Mouse (Mus musculus): ENCODE measurements around the gene Ly9. TPM values are rescaled to one million over a fixed set of nuclear protein-coding genes. Genes with fewer than 3 reads are reported as not detected.

Ly9 gene
- polyA plus RNA-seq, 1 experiment from 2014 or later: not detected

DNA sequence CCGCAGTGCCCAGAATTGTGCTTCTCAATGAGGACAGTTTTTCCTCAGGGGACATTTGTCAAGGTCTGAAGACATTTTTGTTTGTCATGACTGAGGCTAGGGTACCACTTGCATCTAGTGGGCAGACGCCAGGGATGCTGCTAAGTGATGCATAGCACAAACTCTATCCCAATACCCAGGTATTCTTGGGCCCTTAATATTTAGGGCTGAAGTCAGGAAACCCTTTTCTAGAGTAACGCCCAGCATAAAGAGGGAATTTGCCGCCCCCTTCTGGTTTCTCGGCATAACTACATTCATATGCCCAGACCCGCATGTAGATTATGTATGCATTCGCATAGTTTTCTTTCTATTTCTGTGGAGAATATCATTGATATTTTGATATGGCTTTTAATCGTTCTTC lies 40.4 kb downstream of the Ly9 start:
- Histone ChIP-seq H3K36me3 (ENCODE audit: control insufficient read depth, insufficient read depth, low read length) (no peaks in the 10 kb centered on the region), H3K9me3 (ENCODE audit: control insufficient read depth, low read length) (no peaks in the 10 kb centered on the region), H3K27ac (ENCODE audit: low read depth, low read length) (no peak overlapping the region), H3K4me2 (ENCODE audit: low read depth) (no peak overlapping the region), H3K9ac (ENCODE audit: low read length) (no peak overlapping the region), H3K4me1 (ENCODE audit: control insufficient read depth, insufficient read depth, low read length) (no peaks in the 10 kb centered on the region), H3K27me3 (ENCODE audit: control insufficient read depth, insufficient read depth, low read length) (no peaks in the 10 kb centered on the region), H3K4me3 (ENCODE audit: low read depth, low read length) (no peak overlapping the region)
- ATAC-seq (ENCODE audit: insufficient read depth, low FRiP score, low TSS enrichment) (peak; percentile 39; the same call in 1 of the 2 replicates), DNase-seq (ENCODE audit: low spot score) (peak; percentile 46)
- WGBS: 27% methylated on average over 8 of the region's 8 CpGs

DNA sequence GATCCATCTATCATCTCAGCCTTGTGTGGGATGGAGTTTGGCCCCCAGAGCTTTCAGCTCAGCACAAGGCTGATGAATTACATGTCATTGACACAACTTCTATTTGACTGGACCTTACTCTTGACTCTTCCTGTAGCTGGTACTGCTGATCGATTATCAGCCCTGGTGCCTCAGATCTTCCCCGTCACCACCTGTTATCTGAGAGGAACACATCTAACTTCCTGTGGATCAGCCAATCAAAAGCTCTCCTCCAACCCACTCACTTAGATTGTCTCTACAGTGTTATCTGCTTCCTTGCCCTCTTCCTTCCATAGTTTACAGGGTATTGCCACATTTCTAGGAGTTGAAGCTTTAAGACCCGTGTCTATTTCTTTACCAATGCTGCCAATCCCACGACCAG lies 41.3 kb downstream of the Ly9 start:
- no peak for DNase-seq (ENCODE audit: low spot score)
- Histone ChIP-seq H3K9ac (ENCODE audit: low read length) (no peak overlapping the region), H3K4me1 (ENCODE audit: control insufficient read depth, insufficient read depth, low read length) (no peaks in the 10 kb centered on the region), H3K9me3 (ENCODE audit: control insufficient read depth, low read length) (no peaks in the 10 kb centered on the region), H3K36me3 (ENCODE audit: control insufficient read depth, insufficient read depth, low read length) (no peaks in the 10 kb centered on the region), H3K4me2 (ENCODE audit: low read depth) (no peak overlapping the region), H3K4me3 (ENCODE audit: low read depth, low read length) (no peak overlapping the region), H3K27me3 (ENCODE audit: control insufficient read depth, insufficient read depth, low read length) (no peaks in the 10 kb centered on the region), H3K27ac (ENCODE audit: low read depth, low read length) (no peak overlapping the region)
- WGBS: 81% methylated on average over 4 of the region's 4 CpGs
- no peak for ATAC-seq (ENCODE audit: insufficient read depth, low FRiP score, low TSS enrichment)

DNA sequence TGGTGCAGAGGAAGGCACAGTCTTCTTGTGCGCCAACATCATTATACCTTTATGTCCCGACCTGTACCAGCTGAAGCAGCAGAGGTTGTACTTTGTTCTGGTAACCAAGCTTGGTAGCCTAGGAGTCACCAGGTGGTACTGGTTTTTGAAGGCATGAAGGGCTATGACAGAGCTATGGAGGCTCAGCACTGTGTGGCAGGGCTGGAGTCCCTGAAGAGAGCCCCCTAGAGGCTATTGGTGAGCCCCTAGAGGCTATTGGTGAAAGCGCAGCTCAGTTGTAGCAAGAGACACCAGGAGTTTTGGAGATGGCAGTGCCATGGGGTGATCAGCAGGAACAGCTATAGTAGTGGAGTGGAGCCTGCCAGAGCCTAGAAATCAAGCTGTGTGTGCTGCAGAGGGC lies 43.0 kb downstream of the Ly9 start:
- no peak; the same call in 1 of the 2 replicates for ATAC-seq (ENCODE audit: insufficient read depth, low FRiP score, low TSS enrichment)
- Histone ChIP-seq H3K4me1 (ENCODE audit: control insufficient read depth, insufficient read depth, low read length) (no peaks in the 10 kb centered on the region), H3K9me3 (ENCODE audit: control insufficient read depth, low read length) (no peaks in the 10 kb centered on the region), H3K9ac (ENCODE audit: low read length) (no peak overlapping the region), H3K27ac (ENCODE audit: low read depth, low read length) (no peak overlapping the region), H3K27me3 (ENCODE audit: control insufficient read depth, insufficient read depth, low read length) (no peaks in the 10 kb centered on the region), H3K4me3 (ENCODE audit: low read depth, low read length) (no peak overlapping the region), H3K36me3 (ENCODE audit: control insufficient read depth, insufficient read depth, low read length) (no peaks in the 10 kb centered on the region), H3K4me2 (ENCODE audit: low read depth) (no peak overlapping the region)
- 59% methylated on average over 3 of the region's 3 CpGs for WGBS
- peak; percentile 43 for DNase-seq (ENCODE audit: low spot score)

DNA sequence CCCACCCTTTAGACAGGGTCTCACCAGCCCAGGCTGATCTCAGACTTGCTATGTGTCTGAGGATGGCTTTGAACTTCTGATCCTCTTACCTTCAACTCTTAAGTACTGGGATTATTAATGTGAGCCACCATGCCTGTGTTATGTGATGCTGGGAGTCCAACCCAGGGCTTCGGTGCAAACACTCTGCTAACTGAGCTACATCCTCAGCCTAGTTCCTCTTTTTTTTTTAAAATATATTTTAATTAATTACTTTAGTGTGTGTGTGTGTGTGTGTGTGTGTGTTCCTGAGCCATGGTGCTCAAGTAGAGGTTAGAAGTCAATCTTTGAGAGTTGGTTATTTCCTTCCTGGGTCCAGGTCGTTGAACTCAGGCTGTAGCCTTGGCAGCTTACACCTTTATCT lies 44.2 kb downstream of the Ly9 start:
- Histone ChIP-seq H3K4me2 (ENCODE audit: low read depth) (no peak overlapping the region), H3K9me3 (ENCODE audit: control insufficient read depth, low read length) (no peaks in the 10 kb centered on the region), H3K4me3 (ENCODE audit: low read depth, low read length) (no peak overlapping the region), H3K9ac (ENCODE audit: low read length) (no peak overlapping the region), H3K36me3 (ENCODE audit: control insufficient read depth, insufficient read depth, low read length) (no peaks in the 10 kb centered on the region), H3K27me3 (ENCODE audit: control insufficient read depth, insufficient read depth, low read length) (no peaks in the 10 kb centered on the region), H3K27ac (ENCODE audit: low read depth, low read length) (no peak overlapping the region), H3K4me1 (ENCODE audit: control insufficient read depth, insufficient read depth, low read length) (no peaks in the 10 kb centered on the region)
- WGBS: 88% methylated on average over 2 of the region's 2 CpGs
- DNase-seq (ENCODE audit: low spot score) (no peak), ATAC-seq (ENCODE audit: insufficient read depth, low FRiP score, low TSS enrichment) (no peak)

DNA sequence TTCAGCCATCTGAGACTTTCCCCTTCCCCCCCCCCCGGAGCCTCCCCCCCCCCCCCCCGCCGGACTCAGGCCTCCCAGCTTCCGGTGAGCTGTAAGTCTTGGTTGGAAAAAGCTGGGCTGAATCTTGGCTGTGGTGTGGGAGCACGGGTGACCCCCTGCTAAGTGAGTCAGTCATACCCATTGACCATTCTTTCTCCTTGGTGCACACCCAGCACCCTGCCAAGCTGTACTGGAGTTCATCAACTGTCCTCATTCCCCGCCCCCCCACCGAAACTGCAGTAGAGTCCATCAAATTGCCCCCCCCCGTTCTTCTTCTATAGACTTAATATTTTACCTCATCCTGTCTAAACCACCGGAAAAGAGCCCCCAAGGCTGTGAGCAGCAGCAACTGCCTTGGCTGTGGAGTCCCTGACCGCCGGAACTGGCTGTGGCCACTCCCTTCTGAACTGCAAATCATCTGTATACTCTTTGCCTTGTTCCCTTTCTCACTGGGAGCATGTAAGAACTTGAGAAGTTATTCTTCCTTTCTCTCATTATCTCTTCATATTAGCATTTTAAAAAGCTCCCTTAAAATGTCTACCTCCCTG lies 45.5 kb downstream of the Ly9 start:
- Histone ChIP-seq H3K4me2 (ENCODE audit: low read depth) (no peak overlapping the region), H3K9ac (ENCODE audit: low read length) (no peak overlapping the region), H3K27me3 (ENCODE audit: control insufficient read depth, insufficient read depth, low read length) (no peaks in the 10 kb centered on the region), H3K4me1 (ENCODE audit: control insufficient read depth, insufficient read depth, low read length) (no peaks in the 10 kb centered on the region), H3K9me3 (ENCODE audit: control insufficient read depth, low read length) (no peaks in the 10 kb centered on the region), H3K36me3 (ENCODE audit: control insufficient read depth, insufficient read depth, low read length) (no peaks in the 10 kb centered on the region), H3K4me3 (ENCODE audit: low read depth, low read length) (no peak overlapping the region), H3K27ac (ENCODE audit: low read depth, low read length) (no peak overlapping the region)
- ATAC-seq (ENCODE audit: insufficient read depth, low FRiP score, low TSS enrichment) (no peak), DNase-seq (ENCODE audit: low spot score) (no peak)
- 82% methylated on average over 7 of the region's 11 CpGs for WGBS

DNA sequence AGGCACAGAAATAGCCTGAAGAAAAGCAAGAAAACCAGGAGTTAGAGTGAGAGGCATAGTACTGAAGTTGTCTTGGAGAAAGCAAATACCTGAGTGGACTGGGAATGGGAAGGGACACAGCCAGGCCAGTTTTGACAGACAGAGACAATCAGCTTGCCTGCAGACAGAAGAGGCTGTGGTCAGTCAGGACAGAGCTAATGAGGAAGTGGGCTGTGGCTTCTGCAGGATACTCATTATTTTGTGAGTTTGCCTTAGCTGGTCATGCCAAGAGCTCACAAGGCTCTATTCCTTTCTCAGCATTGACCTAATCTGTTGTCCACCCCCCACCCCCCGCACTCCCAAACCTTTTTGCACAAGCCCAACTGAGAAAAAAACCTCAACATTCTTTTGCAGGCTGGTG lies 46.0 kb downstream of the Ly9 start:
- Histone ChIP-seq H3K4me3 (ENCODE audit: low read depth, low read length) (no peak overlapping the region), H3K4me2 (ENCODE audit: low read depth) (no peak overlapping the region), H3K9me3 (ENCODE audit: control insufficient read depth, low read length) (no peaks in the 10 kb centered on the region), H3K4me1 (ENCODE audit: control insufficient read depth, insufficient read depth, low read length) (no peaks in the 10 kb centered on the region), H3K9ac (ENCODE audit: low read length) (no peak overlapping the region), H3K27ac (ENCODE audit: low read depth, low read length) (no peak overlapping the region), H3K27me3 (ENCODE audit: control insufficient read depth, insufficient read depth, low read length) (no peaks in the 10 kb centered on the region), H3K36me3 (ENCODE audit: control insufficient read depth, insufficient read depth, low read length) (no peaks in the 10 kb centered on the region)
- no peak for DNase-seq (ENCODE audit: low spot score)
- no peak for ATAC-seq (ENCODE audit: insufficient read depth, low FRiP score, low TSS enrichment)
- WGBS: 90% methylated on average over 1 of the region's 1 CpGs

DNA sequence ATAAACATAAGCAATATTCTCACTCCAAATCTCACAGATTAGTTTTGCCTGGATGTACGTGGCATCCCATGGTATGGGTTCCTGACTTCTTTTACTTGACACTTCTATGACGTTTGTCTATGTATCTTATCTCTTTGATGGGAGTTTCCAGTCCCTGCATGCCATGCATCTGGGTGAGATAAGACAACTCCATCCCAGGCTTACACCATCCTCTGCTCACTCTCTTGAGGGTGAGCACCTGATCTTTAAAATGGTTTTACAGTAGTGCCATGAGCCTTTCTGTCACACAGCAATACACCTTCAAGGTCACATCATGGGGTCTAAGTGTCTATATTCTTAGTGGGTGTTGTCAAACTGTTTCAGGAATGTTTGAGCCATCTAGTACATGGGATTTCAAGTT lies 46.9 kb downstream of the Ly9 start:
- no peaks in the 10 kb centered on the region for H3K9me3 ChIP-seq (ENCODE audit: control insufficient read depth, low read length)
- H3K4me1 ChIP-seq (ENCODE audit: control insufficient read depth, insufficient read depth, low read length): no peaks in the 10 kb centered on the region
- no peaks in the 10 kb centered on the region for H3K27me3 ChIP-seq (ENCODE audit: control insufficient read depth, insufficient read depth, low read length)
- H3K27ac ChIP-seq (ENCODE audit: low read depth, low read length): no peak overlapping the region
- no peak overlapping the region for H3K4me3 ChIP-seq (ENCODE audit: low read depth, low read length)
- H3K36me3 ChIP-seq (ENCODE audit: control insufficient read depth, insufficient read depth, low read length): no peaks in the 10 kb centered on the region
- H3K4me2 ChIP-seq (ENCODE audit: low read depth): no peak overlapping the region
- no peak for DNase-seq (ENCODE audit: low spot score)
- ATAC-seq (ENCODE audit: insufficient read depth, low FRiP score, low TSS enrichment): no peak
- WGBS: 78% methylated on average over 2 of the region's 2 CpGs
- no peak overlapping the region for H3K9ac ChIP-seq (ENCODE audit: low read length)

DNA sequence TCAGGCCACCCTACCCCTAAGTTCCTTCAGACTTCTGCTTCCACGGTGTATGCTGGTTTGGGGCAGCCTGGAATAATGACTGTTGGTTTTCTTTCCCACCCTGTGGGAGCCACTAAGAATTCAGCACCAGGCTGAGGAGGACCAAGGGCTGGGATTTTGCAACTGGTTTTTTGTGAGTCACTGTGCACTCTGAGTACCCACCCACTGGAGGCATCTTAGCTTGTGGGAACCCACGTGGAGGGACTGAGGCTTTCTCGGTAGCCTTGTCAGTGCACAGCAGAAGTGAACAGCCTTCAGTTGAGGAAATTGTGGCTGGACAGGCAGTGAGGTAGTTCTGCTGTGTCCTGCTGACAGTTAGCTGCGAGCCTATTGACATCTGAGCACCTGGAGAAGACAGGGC lies 48.3 kb downstream of the Ly9 start, which contains the start of gene Cd244a:
Gene Cd244a (plus strand): TSS at position 296 of the 400 bp plus-strand sequence.
- no peak within 1 kb of the TSS for H3K4me2 ChIP-seq (ENCODE audit: low read depth)
- 76% methylated on average over 4 of the region's 4 CpGs for WGBS
- H3K27ac ChIP-seq (ENCODE audit: low read depth, low read length): no peak within 1 kb of the TSS
- ATAC-seq (ENCODE audit: insufficient read depth, low FRiP score, low TSS enrichment) (no peak), DNase-seq (ENCODE audit: low spot score) (no peak)
- H3K9ac ChIP-seq (ENCODE audit: low read length): no peak within 1 kb of the TSS
- no peaks in the 10 kb centered on the region for H3K4me1 ChIP-seq (ENCODE audit: control insufficient read depth, insufficient read depth, low read length)
- no peaks in the 10 kb centered on the region for H3K27me3 ChIP-seq (ENCODE audit: control insufficient read depth, insufficient read depth, low read length)
- H3K4me3 ChIP-seq (ENCODE audit: low read depth, low read length): no peak within 1 kb of the TSS
- H3K9me3 ChIP-seq (ENCODE audit: control insufficient read depth, low read length): no peaks in the 10 kb centered on the region
- H3K36me3 ChIP-seq (ENCODE audit: control insufficient read depth, insufficient read depth, low read length): no peaks in the 10 kb centered on the region

DNA sequence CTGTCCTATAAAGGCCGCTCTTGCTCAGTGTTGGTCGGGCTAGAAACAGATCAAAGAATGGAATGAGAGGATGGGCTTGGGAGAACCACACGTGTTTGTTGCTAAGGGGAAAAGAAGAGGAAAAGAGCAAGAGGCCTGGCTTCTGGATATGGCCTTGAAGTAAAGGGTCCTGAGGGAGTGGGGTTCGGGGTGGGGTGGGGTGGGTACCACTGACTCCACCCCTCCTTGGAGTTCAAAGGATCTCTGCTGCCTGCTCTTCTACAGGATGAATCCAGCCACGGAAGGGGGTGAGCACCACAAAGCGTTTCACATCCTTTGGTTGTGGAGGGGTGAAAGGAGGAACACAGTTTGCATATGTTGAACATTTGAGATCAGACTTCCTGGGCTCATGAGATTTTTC lies 48.8 kb downstream of the Ly9 start:
- Histone ChIP-seq H3K4me3 (ENCODE audit: low read depth, low read length) (no peak overlapping the region), H3K9ac (ENCODE audit: low read length) (no peak overlapping the region), H3K9me3 (ENCODE audit: control insufficient read depth, low read length) (no peaks in the 10 kb centered on the region), H3K36me3 (ENCODE audit: control insufficient read depth, insufficient read depth, low read length) (no peaks in the 10 kb centered on the region), H3K4me1 (ENCODE audit: control insufficient read depth, insufficient read depth, low read length) (no peaks in the 10 kb centered on the region), H3K27ac (ENCODE audit: low read depth, low read length) (no peak overlapping the region), H3K27me3 (ENCODE audit: control insufficient read depth, insufficient read depth, low read length) (no peaks in the 10 kb centered on the region), H3K4me2 (ENCODE audit: low read depth) (no peak overlapping the region)
- DNase-seq (ENCODE audit: low spot score) (no peak), ATAC-seq (ENCODE audit: insufficient read depth, low FRiP score, low TSS enrichment) (no peak)
- 74% methylated on average over 6 of the region's 6 CpGs for WGBS
